Mouse (Mus musculus): ENCODE measurements around the gene Slc26a11. TPM values are rescaled to one million over a fixed set of nuclear protein-coding genes. Genes with fewer than 3 reads are reported as not detected.

The Slc26a11 gene
- polyA plus RNA-seq (2021; fragmentation: Nextera tagmentation): 2.9 and 3.0 TPM in 2 replicates
- long read RNA-seq, experiment 1, transcript Slc26a11-201 (17 exons, 2,695 nt): major isoform, 8 of 21 reads
- long read RNA-seq, experiment 1, partial matches to known transcripts: 3 of 21 reads
- long read RNA-seq, experiment 1, other reads (novel, unspliced or antisense): 10 of 21 reads
- long read RNA-seq, experiment 2, partial matches to known transcripts: 2 of 7 reads
- long read RNA-seq, experiment 2, other reads (novel, unspliced or antisense): 0 of 7 reads

DNA sequence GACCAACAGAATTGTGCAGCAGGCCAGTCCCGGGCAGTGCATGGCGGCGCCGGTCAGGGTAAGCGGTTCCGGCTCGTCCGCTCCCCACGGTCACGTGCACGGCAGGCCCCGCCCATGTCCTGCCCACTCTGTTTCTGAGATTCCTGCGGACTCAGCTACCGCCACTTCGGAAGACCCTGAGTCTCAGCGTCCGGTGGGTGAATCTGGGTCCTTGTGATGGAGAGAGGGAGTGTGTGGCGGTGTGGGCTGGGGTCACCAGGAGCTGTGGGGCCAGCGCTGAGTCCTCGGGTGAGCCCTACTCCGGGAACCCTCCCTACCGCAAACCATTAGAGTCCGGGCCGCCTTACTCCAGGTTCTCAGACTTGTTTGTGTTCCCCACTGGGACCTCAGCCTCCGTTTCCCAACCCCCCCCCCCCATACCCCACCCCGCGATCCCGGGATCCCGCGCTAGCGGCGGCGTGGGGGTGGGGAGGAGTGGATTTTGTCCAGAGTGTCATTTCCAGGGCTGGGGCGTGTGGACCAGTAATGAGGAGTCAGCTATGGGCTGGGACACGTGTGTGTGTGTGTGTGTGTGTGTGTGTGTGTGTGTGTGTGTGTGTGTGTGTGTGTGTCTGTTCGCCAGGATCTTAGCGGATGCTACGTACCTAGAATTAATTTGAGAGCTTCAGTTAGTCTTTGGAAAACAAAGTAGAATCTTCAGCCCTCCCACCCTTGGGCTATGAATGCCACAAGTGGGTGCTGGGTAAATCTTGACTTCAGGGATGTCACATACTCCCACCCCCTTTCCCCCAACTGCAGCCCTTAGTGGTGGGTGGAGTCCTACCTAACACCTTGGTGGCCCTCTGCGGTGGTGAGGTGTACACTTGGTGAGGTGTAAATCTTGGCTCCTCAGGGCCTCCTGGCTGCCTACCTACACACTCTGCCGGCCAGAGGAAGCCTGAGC is at the start of gene Slc26a11, which contains the start of gene Sgsh:
Gene Slc26a11, plus strand, starts transcription at position 115 of the 943 bp plus-strand sequence.
Gene Sgsh, minus strand, starts transcription at position 94 of the 943 bp plus-strand sequence.

GRCm38 (mm10) chr11:119307658-119307867 is 47.8 kb upstream of the Slc26a11 start, which contains the start of gene Card14:
Card14 (plus strand) TSS chr11:119307768.

GRCm38 (mm10) chr11:119392800-119393482 is 37.6 kb downstream of the Slc26a11 start, which contains the start of gene Rnf213:
Rnf213 (plus strand) TSS chr11:119393100.

Other genes with a start within 250 kb of the Slc26a11 start
- gene Tbc1d16, start 127.1 kb upstream of the Slc26a11 start, polyA plus RNA-seq (2021; fragmentation: Nextera tagmentation): 6.4 and 7.0 TPM in 2 replicates
- 0.79 and 1.1 TPM in 2 replicates for gene Ccdc40, start 127.0 kb upstream of the Slc26a11 start, polyA plus RNA-seq (2021; fragmentation: Nextera tagmentation)
- 147 and 167 TPM in 2 replicates for gene Gaa, start 87.7 kb upstream of the Slc26a11 start, polyA plus RNA-seq (2021; fragmentation: Nextera tagmentation)
- gene Eif4a3, start 55.5 kb upstream of the Slc26a11 start, polyA plus RNA-seq (2021; fragmentation: Nextera tagmentation): 153 and 159 TPM in 2 replicates
- gene Card14, start 47.8 kb upstream of the Slc26a11 start, polyA plus RNA-seq (2021; fragmentation: Nextera tagmentation): 0.06 and 0.10 TPM in 2 replicates
- gene Sgsh, start within 50 bp of the Slc26a11 start, polyA plus RNA-seq (2021; fragmentation: Nextera tagmentation): 2.5 and 3.2 TPM in 2 replicates
- 0.60 and 0.70 TPM in 2 replicates for gene Rnf213, start 37.5 kb downstream of the Slc26a11 start, polyA plus RNA-seq (2021; fragmentation: Nextera tagmentation)
- 5.5 and 8.8 TPM in 2 replicates for gene Endov, start 135.8 kb downstream of the Slc26a11 start, polyA plus RNA-seq (2021; fragmentation: Nextera tagmentation)
- gene Nptx1, start 192.2 kb downstream of the Slc26a11 start, polyA plus RNA-seq (2021; fragmentation: Nextera tagmentation): 99.1 and 138 TPM in 2 replicates
- gene Rptor, start 247.3 kb downstream of the Slc26a11 start, polyA plus RNA-seq (2021; fragmentation: Nextera tagmentation): 9.8 and 20.5 TPM in 2 replicates

Measured in left cerebral cortex, adult 6 months (tissue).